Mouse (Mus musculus): ENCODE measurements around the gene March1.
"Not testable (repeated sequence)": the region's sequence is repeated elsewhere in the genome, so short reads cannot be mapped to it uniquely, and the experiment has no call there.

The March1 gene

GRCm38 (mm10) chr8:66323045-66323807 lies 705.5 kb downstream of the March1 start:
- DNase-seq (ENCODE audit: low spot score), result no peak

- DNase-seq (ENCODE audit: low spot score), result no peak
Measured at GRCm38 (mm10) chr8:66326396-66326795, 708.7 kb downstream of the March1 start.

GRCm38 (mm10) chr8:66332206-66332605 lies 714.5 kb downstream of the March1 start:
- DNase-seq (ENCODE audit: low spot score), result no peak

GRCm38 (mm10) chr8:66334265-66334664 lies 716.6 kb downstream of the March1 start:
- no peak for DNase-seq (ENCODE audit: low spot score)

- no peak for DNase-seq (ENCODE audit: low spot score)
Measured at GRCm38 (mm10) chr8:66339551-66339950, 721.9 kb downstream of the March1 start.

GRCm38 (mm10) chr8:66342928-66343327 lies 725.2 kb downstream of the March1 start:
- DNase-seq (ENCODE audit: low spot score), result no peak

- no peak for DNase-seq (ENCODE audit: low spot score)
Measured at GRCm38 (mm10) chr8:66362882-66363801, 745.4 kb downstream of the March1 start.

- DNase-seq (ENCODE audit: low spot score), result no peak
Measured at GRCm38 (mm10) chr8:66383694-66384373, 766.1 kb downstream of the March1 start.

GRCm38 (mm10) chr8:66386008-66386407 lies 768.3 kb downstream of the March1 start:
- DNase-seq (ENCODE audit: low spot score), result no peak

- no peak for DNase-seq (ENCODE audit: low spot score)
Measured at GRCm38 (mm10) chr8:66388693-66389092, 771.0 kb downstream of the March1 start.

- no peak for DNase-seq (ENCODE audit: low spot score)
Measured at GRCm38 (mm10) chr8:66391554-66391953, 773.9 kb downstream of the March1 start.

GRCm38 (mm10) chr8:66392900-66393299 lies 775.2 kb downstream of the March1 start:
- DNase-seq (ENCODE audit: low spot score), result no peak

- no peak for DNase-seq (ENCODE audit: low spot score)
Measured at GRCm38 (mm10) chr8:66394148-66394547, 776.4 kb downstream of the March1 start.

GRCm38 (mm10) chr8:66397811-66398210 lies 780.1 kb downstream of the March1 start:
- DNase-seq (ENCODE audit: low spot score), result no peak

- DNase-seq (ENCODE audit: low spot score), result no peak
Measured at GRCm38 (mm10) chr8:66400050-66400449, 782.4 kb downstream of the March1 start.

- DNase-seq (ENCODE audit: low spot score), result no peak
Measured at GRCm38 (mm10) chr8:66404711-66405414, 787.2 kb downstream of the March1 start.

GRCm38 (mm10) chr8:66405796-66406195 lies 788.1 kb downstream of the March1 start:
- DNase-seq (ENCODE audit: low spot score), result not testable (repeated sequence)

GRCm38 (mm10) chr8:66406596-66407361 lies 789.1 kb downstream of the March1 start:
- no peak for DNase-seq (ENCODE audit: low spot score)

GRCm38 (mm10) chr8:66410080-66410615 lies 792.4 kb downstream of the March1 start:
- DNase-seq (ENCODE audit: low spot score), result no peak

GRCm38 (mm10) chr8:66413101-66413500 lies 795.4 kb downstream of the March1 start:
- no peak for DNase-seq (ENCODE audit: low spot score)

GRCm38 (mm10) chr8:66415234-66415633 lies 797.5 kb downstream of the March1 start:
- DNase-seq (ENCODE audit: low spot score), result no peak

All from MN1 (cell line).